Mouse (Mus musculus) megakaryocyte, embryonic 14.5 days (primary cell): ENCODE results near the gene Atf6. TPM values are rescaled to one million over a fixed set of nuclear protein-coding genes. Genes with fewer than 3 reads are reported as not detected.

ENCODE experiments used
- H3K27me3 ChIP-seq: replicated peaks from 2 replicates; pipeline ENCODE3; 2012; ENCODE audit warnings: inconsistent platforms
- H3K36me3 ChIP-seq: replicated peaks from 2 replicates; pipeline ENCODE3; 2012; ENCODE audit warnings: low read length, inconsistent platforms, mixed read lengths
- H3K4me1 ChIP-seq: 2 replicates; pipeline ENCODE4 v1.6.1; 2012; ENCODE audit warnings: inconsistent platforms
- H3K4me3 ChIP-seq: replicated peaks from 2 replicates; pipeline ENCODE3; 2012; ENCODE audit warnings: moderate library complexity, mild to moderate bottlenecking, inconsistent platforms
- H3K9me3 ChIP-seq: 2 replicates; pipeline ENCODE4 v1.6.1; 2012; ENCODE audit warnings: inconsistent platforms
- FLI1 ChIP-seq: IDR thresholded peaks from 2 replicates; pipeline ENCODE4 v1.6.1; 2012; ENCODE audit warnings: low read length, inconsistent platforms, mixed read lengths
- GATA1 ChIP-seq: IDR thresholded peaks from 3 replicates; pipeline ENCODE4 v1.6.1; 2012; ENCODE audit warnings: mixed read lengths, low read length, inconsistent platforms, borderline replicate concordance
- polyA plus RNA-seq: library from polyadenylated mRNA; stranded (reverse); fragments of >175 nt; gene quantifications from 2 replicates; pipeline ENCODE4 v1.2.3, GENCODE M21; 2012; ENCODE audit warnings: low replicate concordance; ENCODE audit not compliant: insufficient read depth

The Atf6 gene
- polyA plus RNA-seq, 1 experiment: 4.8 TPM

DNA sequence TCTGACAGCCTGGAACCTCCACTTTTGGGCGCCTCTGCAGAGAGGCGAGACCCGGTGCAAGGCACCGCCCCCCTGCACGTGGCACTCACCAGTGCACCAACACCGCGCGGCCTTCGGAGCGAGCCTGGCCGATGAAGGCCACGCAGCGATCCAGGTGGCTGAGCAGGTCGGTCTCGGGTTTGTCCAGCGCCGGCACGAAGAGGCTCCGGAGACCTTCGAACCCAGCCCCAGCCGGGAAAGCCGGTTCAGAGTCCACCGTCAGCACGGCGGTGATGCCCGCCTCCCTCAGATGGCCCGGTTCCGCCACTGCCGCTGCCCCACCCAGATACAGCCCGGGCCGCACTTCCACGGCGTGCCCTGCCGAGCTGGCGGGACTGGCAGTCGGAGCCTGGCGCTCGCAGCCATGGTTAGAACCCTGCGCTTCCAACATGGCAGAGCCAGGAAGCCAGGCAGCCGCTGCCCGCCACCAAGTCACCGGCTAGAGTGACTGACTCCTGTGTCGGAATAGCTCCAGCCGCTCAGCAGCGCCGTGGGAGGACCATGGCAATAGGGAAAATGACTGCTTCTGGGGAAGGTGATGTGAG lies 17.5 kb upstream of the Atf6 start, which contains the start of the genes Gm26620 and Dusp12:
Gene Gm26620 (plus strand): TSS at position 88 of the 584 bp plus-strand sequence.
Gene Dusp12 (minus strand): TSS at position 563 of the 584 bp plus-strand sequence.
- Histone ChIP-seq H3K4me1 (peaks cover 20% of the 10 kb centered on the region), H3K36me3 (peaks cover 17% of the 10 kb centered on the region), H3K4me3 (peak within 1 kb of the TSS; percentile 99), H3K27me3 (peaks cover 2% of the 10 kb centered on the region), H3K9me3 (peaks cover 7% of the 10 kb centered on the region; the same call in 1 of the 2 replicates)
- TF ChIP-seq GATA1: no peak
- no peak for TF ChIP-seq FLI1

DNA sequence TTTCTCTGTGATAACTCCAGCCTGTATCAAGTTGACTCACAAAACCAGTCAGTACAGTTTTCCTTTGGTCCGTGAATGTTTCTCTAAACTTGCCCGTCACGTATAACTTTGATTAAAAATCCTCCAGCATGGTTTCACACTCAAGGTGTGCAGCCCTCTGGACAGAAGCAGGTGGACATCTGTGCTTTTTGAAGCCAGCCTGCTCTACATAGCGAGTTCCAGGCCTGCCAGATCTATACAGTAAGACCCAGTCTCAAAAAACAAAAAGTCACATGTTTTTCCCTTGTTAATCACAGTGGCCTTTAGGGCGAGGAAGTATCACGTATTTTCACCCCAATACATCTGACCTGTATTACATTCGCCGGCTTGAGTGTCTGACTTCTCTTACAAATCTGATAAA lies 16.8 kb upstream of the Atf6 start:
- Histone ChIP-seq H3K36me3 (peaks cover 24% of the 10 kb centered on the region), H3K27me3 (peaks cover 2% of the 10 kb centered on the region), H3K4me3 (peak overlapping the region; percentile 99), H3K4me1 (peaks cover 13% of the 10 kb centered on the region), H3K9me3 (peaks cover 7% of the 10 kb centered on the region; the same call in 1 of the 2 replicates)
- TF ChIP-seq GATA1: no peak
- TF ChIP-seq FLI1: no peak

DNA sequence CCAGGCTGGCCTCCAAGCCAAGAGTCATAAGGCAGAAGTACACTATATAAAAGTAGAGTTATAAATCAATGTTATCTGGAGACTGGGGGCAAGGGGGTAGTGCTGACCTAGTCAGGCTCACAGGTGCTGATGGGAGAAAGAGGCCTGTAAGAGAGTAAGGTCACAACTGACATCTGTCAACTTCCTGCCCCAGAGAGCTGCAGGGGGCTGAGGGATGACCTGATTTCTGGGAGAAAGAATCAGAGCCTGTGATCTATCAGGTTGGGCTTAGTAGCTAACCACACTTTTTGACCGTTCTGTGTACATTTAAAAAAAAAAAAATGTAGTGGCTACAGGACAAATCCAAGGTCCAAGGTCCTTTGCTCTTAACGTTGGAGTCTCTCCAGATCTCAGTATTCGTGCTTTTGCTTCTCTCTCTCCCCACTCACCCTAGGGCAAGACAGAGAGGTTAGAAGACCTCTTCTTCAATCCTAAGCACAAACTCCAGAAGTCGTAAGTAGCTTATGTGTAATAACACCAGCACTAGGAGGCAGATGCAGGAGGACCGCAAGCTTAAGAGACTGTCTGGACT lies 15.4 kb upstream of the Atf6 start:
- Histone ChIP-seq H3K27me3 (no peaks in the 10 kb centered on the region), H3K4me1 (peaks cover 11% of the 10 kb centered on the region), H3K9me3 (0 out of 2 replicates have a peak, but pooled peaks cover under 1% of the 10 kb centered on the region), H3K36me3 (peaks cover 32% of the 10 kb centered on the region), H3K4me3 (no peak overlapping the region)
- no peak for TF ChIP-seq FLI1
- no peak for TF ChIP-seq GATA1

DNA sequence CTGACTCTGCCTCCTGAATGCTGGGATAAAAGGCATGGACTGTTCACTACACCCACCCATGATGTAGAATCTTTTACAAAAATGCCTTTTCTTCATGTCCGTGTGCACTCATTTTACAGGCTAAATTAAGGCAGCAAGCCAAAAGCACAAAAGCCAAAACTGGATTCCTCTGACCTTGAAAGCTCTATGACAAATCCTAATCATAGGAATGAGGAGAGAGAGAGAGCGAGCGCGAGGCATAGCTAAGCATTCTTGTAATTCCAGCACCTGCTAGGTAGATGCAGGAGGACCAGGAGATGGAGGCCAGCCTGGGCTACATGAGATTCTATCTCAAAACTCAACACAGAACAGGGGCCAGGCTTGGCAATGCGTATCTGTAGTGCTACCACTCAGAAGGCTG lies 9.3 kb upstream of the Atf6 start:
- TF ChIP-seq FLI1 (no peak), GATA1 (no peak)
- H3K36me3 ChIP-seq: peaks cover 70% of the 10 kb centered on the region
- no peaks in the 10 kb centered on the region for H3K27me3 ChIP-seq
- no peaks in the 10 kb centered on the region for H3K9me3 ChIP-seq
- no peak overlapping the region for H3K4me3 ChIP-seq
- H3K4me1 ChIP-seq: peaks cover 6% of the 10 kb centered on the region; the same call in 1 of the 2 replicates

DNA sequence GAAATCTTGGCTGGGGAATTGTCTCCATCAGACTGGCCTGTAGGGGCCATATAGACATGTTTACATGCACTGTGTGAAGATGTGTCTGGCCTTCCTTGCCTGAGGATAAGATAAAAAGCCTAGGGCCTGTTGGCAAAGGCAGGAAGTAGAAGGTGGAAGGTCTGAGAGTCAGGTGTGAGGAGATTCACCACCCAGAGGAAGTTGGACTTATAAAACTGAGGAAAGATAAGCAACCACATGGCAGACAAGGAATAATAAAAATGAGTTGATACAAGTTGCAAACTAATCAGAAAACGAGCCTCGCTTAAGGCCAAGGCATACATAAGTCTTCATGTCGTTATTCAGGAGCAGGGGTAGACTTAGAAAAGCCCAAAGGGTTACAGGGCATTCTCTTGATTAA lies 8.1 kb upstream of the Atf6 start:
- H3K36me3 ChIP-seq: peaks cover 68% of the 10 kb centered on the region
- TF ChIP-seq GATA1 (no peak), FLI1 (no peak)
- H3K27me3 ChIP-seq: no peaks in the 10 kb centered on the region
- peaks cover 10% of the 10 kb centered on the region; the same call in 1 of the 2 replicates for H3K4me1 ChIP-seq
- no peaks in the 10 kb centered on the region for H3K9me3 ChIP-seq
- H3K4me3 ChIP-seq: no peak overlapping the region

DNA sequence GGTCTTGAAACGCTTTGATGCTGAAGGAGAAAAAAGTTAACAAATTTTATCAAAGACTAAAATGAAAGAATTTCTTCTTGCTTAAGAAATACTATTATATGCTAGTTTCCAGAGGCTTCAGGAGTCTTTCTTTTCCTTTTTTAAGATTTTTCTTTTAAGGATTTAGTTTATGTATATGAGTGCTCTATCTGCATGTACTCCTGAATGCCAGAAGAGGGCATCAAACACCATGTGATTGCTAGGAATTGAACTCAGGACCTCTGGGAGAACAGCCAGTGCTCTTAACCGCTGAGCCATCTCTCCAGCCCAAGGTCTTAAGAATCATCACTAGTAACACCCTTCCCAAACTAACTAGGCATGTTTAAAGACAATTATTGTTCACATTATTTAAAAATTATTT lies 4.4 kb upstream of the Atf6 start:
- Histone ChIP-seq H3K4me3 (no peak overlapping the region), H3K9me3 (no peaks in the 10 kb centered on the region), H3K4me1 (peaks cover 18% of the 10 kb centered on the region), H3K27me3 (no peaks in the 10 kb centered on the region), H3K36me3 (peaks cover 46% of the 10 kb centered on the region)
- TF ChIP-seq GATA1 (no peak), FLI1 (no peak)

DNA sequence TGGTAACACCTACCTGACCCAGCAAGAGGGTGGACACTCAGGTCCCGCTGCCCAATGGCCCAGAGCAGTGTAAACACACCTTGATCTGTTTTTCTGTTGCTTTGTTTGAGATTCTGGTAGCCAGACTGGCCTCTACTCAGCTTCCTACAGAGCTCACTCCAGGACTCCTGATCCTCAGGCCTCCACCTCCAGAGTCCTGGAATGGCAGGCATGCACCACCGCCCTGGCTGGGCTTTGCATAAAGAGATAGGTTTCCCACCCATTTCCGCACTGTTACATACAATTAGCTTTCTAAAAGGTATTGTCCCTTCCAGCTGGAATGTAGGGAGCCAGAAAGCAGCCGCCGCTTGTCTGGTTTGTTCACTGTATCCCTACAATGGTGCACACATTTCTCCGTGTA lies 3.8 kb upstream of the Atf6 start:
- H3K9me3 ChIP-seq: no peaks in the 10 kb centered on the region
- H3K36me3 ChIP-seq: peaks cover 43% of the 10 kb centered on the region
- no peak overlapping the region for H3K4me3 ChIP-seq
- no peak for TF ChIP-seq GATA1
- no peak for TF ChIP-seq FLI1
- peaks cover 18% of the 10 kb centered on the region for H3K4me1 ChIP-seq
- H3K27me3 ChIP-seq: no peaks in the 10 kb centered on the region

- Histone ChIP-seq H3K4me1 (peaks cover 30% of the 10 kb centered on the region), H3K36me3 (peaks cover 26% of the 10 kb centered on the region), H3K9me3 (no peaks in the 10 kb centered on the region), H3K27me3 (no peaks in the 10 kb centered on the region), H3K4me3 (peak overlapping the region; percentile 95)
- TF ChIP-seq FLI1: no peak
- TF ChIP-seq GATA1: no peak
Observed at GRCm38 (mm10) chr1:170868905-170869283, 1.3 kb upstream of the Atf6 start.

DNA sequence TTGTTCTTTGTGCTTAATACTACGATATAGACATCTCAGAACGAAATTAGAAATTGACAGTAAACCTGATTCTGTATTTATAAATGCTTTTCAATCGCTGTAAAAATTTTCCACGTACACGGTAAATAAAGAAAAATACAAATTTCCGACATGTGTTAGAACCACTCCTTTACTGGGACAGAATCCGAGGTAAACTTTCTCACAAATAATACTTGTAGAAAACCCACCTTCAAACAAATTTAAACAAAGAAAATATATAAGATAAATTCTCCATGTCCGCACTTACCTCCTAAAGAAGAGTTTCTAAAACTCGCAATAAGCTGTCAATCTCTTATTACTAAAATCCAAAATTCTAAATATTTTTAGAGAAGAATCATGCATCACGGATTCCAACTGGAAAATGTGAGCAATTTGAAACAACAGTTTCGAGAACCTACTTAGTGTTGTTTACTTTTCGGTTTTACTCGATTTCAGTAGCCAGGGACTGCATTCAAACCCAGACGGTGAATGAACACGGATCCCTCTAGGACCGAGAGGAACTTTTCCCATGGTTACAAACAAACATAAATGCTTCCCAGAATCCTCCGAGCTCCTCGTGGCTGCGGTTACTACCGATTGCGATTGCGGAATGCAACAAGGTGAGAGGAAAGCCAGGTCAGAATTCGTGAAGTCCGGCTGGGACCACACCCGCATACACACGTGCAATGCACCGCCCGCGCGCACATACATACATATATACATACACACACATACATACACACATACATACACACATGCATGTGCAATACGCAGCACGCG lies 735 bp upstream of the Atf6 start:
- no peak for TF ChIP-seq GATA1
- Histone ChIP-seq H3K9me3 (no peaks in the 10 kb centered on the region), H3K4me3 (peak overlapping the region; percentile 95), H3K4me1 (peaks cover 36% of the 10 kb centered on the region), H3K27me3 (no peaks in the 10 kb centered on the region), H3K36me3 (peaks cover 23% of the 10 kb centered on the region)
